20 mouse cellular contexts compared by ENCODE assay signal in the genomic region with DNA sequence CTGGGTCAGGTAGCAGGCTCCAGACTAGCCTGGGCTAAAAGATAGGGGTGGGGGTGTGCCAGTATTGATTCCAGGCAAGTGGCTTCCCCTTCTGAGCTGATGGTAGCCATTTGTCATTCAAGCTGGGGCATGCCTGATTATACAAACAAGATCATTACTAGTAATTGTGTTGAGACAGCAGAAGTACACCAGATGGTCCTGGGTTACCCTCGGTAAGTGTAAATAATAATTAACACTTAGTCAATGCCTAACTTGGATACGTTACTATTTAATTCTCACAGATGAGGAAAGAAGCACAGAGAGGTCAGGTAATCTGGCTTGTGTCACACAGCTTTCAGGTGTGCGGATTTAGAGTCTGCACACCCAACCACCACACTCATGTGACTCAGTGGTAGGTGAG. TPM values are rescaled to one million over a fixed set of nuclear protein-coding genes. Genes with fewer than 3 reads are reported as not detected.
DNase-seq lines count a peak whose midpoint lies in the region; ATAC-seq and TF ChIP-seq lines count a peak whose summit lies in the region.
"Had no signal": no experiment of that assay in that cellular context is flagged by ENCODE, and none has a peak within 500 bp of the region (broad histone marks: within the 10 kb centered on the region; RNA-seq: fewer than 3 reads in every experiment).

No protein-coding gene starts in this region.

- no peak overlapping the region for H3K9ac ChIP-seq in midbrain, embryonic 11.5 days (ENCODE audit: low read length)
- no peak overlapping the region for H3K9ac ChIP-seq in midbrain, embryonic 13.5 days (replicated peaks)
- H3K9ac ChIP-seq in kidney, postnatal 0 days (ENCODE audit: low read depth, low read length), result no peak overlapping the region
- H3K9ac ChIP-seq: forebrain, postnatal 0 days; heart, embryonic 12.5 days; hindbrain, embryonic 14.5 days had no signal

- no peak overlapping the region for H3K27ac ChIP-seq in midbrain, embryonic 11.5 days (ENCODE audit: low read depth, low read length)
- no peak overlapping the region for H3K27ac ChIP-seq in midbrain, embryonic 13.5 days
- H3K27ac ChIP-seq in kidney, postnatal 0 days, result no peak overlapping the region
- H3K27ac ChIP-seq: embryonic facial prominence, embryonic 10.5 days; gastrocnemius, adult 2 months; hindbrain, embryonic 10.5 days; hindbrain, embryonic 14.5 days had no signal

- H3K27me3 ChIP-seq in midbrain, embryonic 11.5 days (ENCODE audit: control insufficient read depth, insufficient read depth, low read length), result no peaks in the 10 kb centered on the region
- H3K27me3 ChIP-seq in midbrain, embryonic 13.5 days, result no peaks in the 10 kb centered on the region
- no peaks in the 10 kb centered on the region for H3K27me3 ChIP-seq in kidney, postnatal 0 days (ENCODE audit: insufficient read depth, low read length)
- H3K27me3 ChIP-seq: CH12.LX; heart, embryonic 12.5 days; Patski had no signal

- H3K4me3 ChIP-seq in midbrain, embryonic 11.5 days (ENCODE audit: low read depth, low read length), result no peak overlapping the region
- H3K4me3 ChIP-seq in midbrain, embryonic 13.5 days (replicated peaks), result no peak overlapping the region
- no peak overlapping the region for H3K4me3 ChIP-seq in kidney, postnatal 0 days (replicated peaks; ENCODE audit: low read depth, low read length)
- H3K4me3 ChIP-seq: embryonic facial prominence, embryonic 10.5 days; gastrocnemius, adult 2 months; heart, embryonic 12.5 days; hindbrain, embryonic 10.5 days had no signal

- no peak for TF ChIP-seq CTCF in kidney, postnatal 0 days (IDR thresholded peaks at IDR 0.05; ENCODE audit: low read depth)

- WGBS in midbrain, embryonic 11.5 days, result 82% methylated on average over 3 of the region's 3 CpGs
- whole genome bisulfite sequencing in midbrain, embryonic 13.5 days, result 78% methylated on average over 3 of the region's 3 CpGs
- 57% methylated on average over 3 of the region's 3 CpGs for WGBS in kidney, postnatal 0 days

- H3K9me3 ChIP-seq in midbrain, embryonic 11.5 days (ENCODE audit: control insufficient read depth, low read length), result no peaks in the 10 kb centered on the region
- no peaks in the 10 kb centered on the region for H3K9me3 ChIP-seq in midbrain, embryonic 13.5 days
- no peaks in the 10 kb centered on the region for H3K9me3 ChIP-seq in kidney, postnatal 0 days (replicated peaks; ENCODE audit: low read length)
- H3K9me3 ChIP-seq: embryonic facial prominence, embryonic 10.5 days; heart, embryonic 12.5 days; hindbrain, embryonic 10.5 days had no signal

- no peaks in the 10 kb centered on the region for H3K4me1 ChIP-seq in midbrain, embryonic 11.5 days (ENCODE audit: control insufficient read depth, insufficient read depth, low read length)
- no peaks in the 10 kb centered on the region for H3K4me1 ChIP-seq in midbrain, embryonic 13.5 days (replicated peaks)
- no peaks in the 10 kb centered on the region for H3K4me1 ChIP-seq in kidney, postnatal 0 days (replicated peaks; ENCODE audit: insufficient read depth, low read length)
- H3K4me1 ChIP-seq: heart, embryonic 12.5 days; hindbrain, embryonic 10.5 days had no signal

- peak; percentile 52 for DNase-seq in kidney, adult 11 months
- no peak for DNase-seq in kidney, postnatal 25 days
- peak; percentile 45 for DNase-seq in midbrain, embryonic 11.5 days (ENCODE audit: low spot score, missing footprints)
- peak; percentile 11 for DNase-seq in kidney, postnatal 0 days (ENCODE audit: low spot score)
- DNase-seq: adrenal gland, postnatal 14 days; cerebellum, adult 2 months; cerebellum, postnatal 10 days; forebrain, postnatal 0 days; gastrocnemius, adult 2 months; gastrocnemius, postnatal 25 days had no signal

- no peak for ATAC-seq in midbrain, embryonic 11.5 days (ENCODE audit: low FRiP score)
- no peak for ATAC-seq in midbrain, embryonic 13.5 days
- ATAC-seq in kidney, postnatal 0 days (replicated peaks; ENCODE audit: low FRiP score, low read depth), result peak; percentile 59; the same call in 1 of the 2 replicates
- no peak for ATAC-seq in megakaryocyte, adult 5-6 weeks (ENCODE audit: poor library complexity, severe bottlenecking)
- ATAC-seq: activated CD4-positive, CD25-positive, alpha-beta regulatory T cell, adult 4 months; forebrain, postnatal 0 days; Patski had no signal

- H3K4me2 ChIP-seq in midbrain, embryonic 11.5 days, result no peak overlapping the region
- H3K4me2 ChIP-seq in midbrain, embryonic 13.5 days (replicated peaks), result no peak overlapping the region
- H3K4me2 ChIP-seq in kidney, postnatal 0 days (ENCODE audit: low read length), result no peak overlapping the region
- H3K4me2 ChIP-seq: heart, embryonic 12.5 days; hindbrain, embryonic 14.5 days had no signal

- no peaks in the 10 kb centered on the region for H3K36me3 ChIP-seq in midbrain, embryonic 11.5 days (ENCODE audit: control insufficient read depth, insufficient read depth, low read length)
- H3K36me3 ChIP-seq in midbrain, embryonic 13.5 days, result no peaks in the 10 kb centered on the region
- H3K36me3 ChIP-seq in kidney, postnatal 0 days (ENCODE audit: insufficient read depth, low read length), result no peaks in the 10 kb centered on the region
- H3K36me3 ChIP-seq: embryonic facial prominence, embryonic 10.5 days; heart, embryonic 12.5 days; hindbrain, embryonic 10.5 days had no signal

RNA-seq across cellular contexts. Expression of gene Fam151a, which starts 4.2 kb away (rescaled TPM):
- polyA plus RNA-seq in midbrain, embryonic 11.5 days (2014; fragmentation: Nextera tagmentation; extraction: Ambion mirVana), result not detected in 2 replicates
- polyA plus RNA-seq in midbrain, embryonic 13.5 days (2015; fragmentation: Nextera tagmentation; extraction: Ambion mirVana), result not detected in 2 replicates
- polyA plus RNA-seq in kidney, postnatal 0 days (2015; fragmentation: Nextera tagmentation; extraction: Ambion mirVana), result 8.8 and 11.4 TPM in 2 replicates
- total RNA-seq in megakaryocyte, adult 5-6 weeks (2015), result not detected in 2 replicates
- total RNA-seq in megakaryocyte, adult 5-6 weeks (2017), result 0.37 TPM in 1 of 2 replicates, not detected in the other
- total RNA-seq: adrenal gland, postnatal 14 days; forebrain, postnatal 0 days; gastrocnemius, adult 2 months; gastrocnemius, postnatal 25 days; granulocyte monocyte progenitor cell, adult 5-6 weeks had no signal
- polyA plus RNA-seq: activated CD4-positive, CD25-positive, alpha-beta regulatory T cell, adult 4 months; cerebellum, adult 2 months; forebrain, postnatal 0 days; heart, embryonic 12.5 days; hindbrain, embryonic 10.5 days; hindbrain, embryonic 14.5 days; Patski had no signal

RNA-seq across cellular contexts. Expression of gene Mroh7, which starts 7.2 kb away (rescaled TPM):
- polyA plus RNA-seq in midbrain, embryonic 11.5 days (2014; fragmentation: Nextera tagmentation; extraction: Ambion mirVana), result 0.07 TPM in 1 of 2 replicates, not detected in the other
- 0.17 and 0.22 TPM in 2 replicates for polyA plus RNA-seq in midbrain, embryonic 13.5 days (2015; fragmentation: Nextera tagmentation; extraction: Ambion mirVana)
- polyA plus RNA-seq in kidney, postnatal 0 days (2015; fragmentation: Nextera tagmentation; extraction: Ambion mirVana), result 0.58 and 0.91 TPM in 2 replicates
- total RNA-seq in megakaryocyte, adult 5-6 weeks (2015), result 0.13 TPM in 1 of 2 replicates, not detected in the other
- total RNA-seq in megakaryocyte, adult 5-6 weeks (2017), result not detected in 2 replicates
- total RNA-seq: CH12.LX; granulocyte monocyte progenitor cell, adult 5-6 weeks had no signal
- polyA plus RNA-seq: activated CD4-positive, CD25-positive, alpha-beta regulatory T cell, adult 4 months; hindbrain, embryonic 10.5 days had no signal

RNA-seq across cellular contexts. Expression of gene Ttc4, which starts 59.2 kb away (rescaled TPM):
- 87.9 and 97.3 TPM in 2 replicates for polyA plus RNA-seq in midbrain, embryonic 11.5 days (2014; fragmentation: Nextera tagmentation; extraction: Ambion mirVana)
- polyA plus RNA-seq in midbrain, embryonic 13.5 days (2015; fragmentation: Nextera tagmentation; extraction: Ambion mirVana), result 118 and 119 TPM in 2 replicates
- 63.7 and 64.0 TPM in 2 replicates for polyA plus RNA-seq in kidney, postnatal 0 days (2015; fragmentation: Nextera tagmentation; extraction: Ambion mirVana)
- 18.2 and 24.0 TPM in 2 replicates for total RNA-seq in megakaryocyte, adult 5-6 weeks (2015)
- total RNA-seq in megakaryocyte, adult 5-6 weeks (2017), result 21.9 and 24.3 TPM in 2 replicates

Comparison
In these comparisons a context has a peak if more than half of its experiments do, and no peak if none do; other contexts are left out.
1. DNase-seq: peak in kidney, adult 11 months (single experiment), midbrain, embryonic 11.5 days (single experiment) and kidney, postnatal 0 days (single experiment); none in kidney, postnatal 25 days (0 of 2).